8 mouse cellular contexts compared by ENCODE assay signal in genomic region chr5:23782931-23783877, GRCm38 (mm10). TPM values are rescaled to one million over a fixed set of nuclear protein-coding genes. Genes with fewer than 3 reads are reported as not detected.
A peak's percentile ranks its signal among the peaks of the same experiment; 100 is the strongest.
DNase-seq lines count a peak whose midpoint lies in the region; ATAC-seq lines count a peak whose summit lies in the region.

TSS of gene Pus7 (minus strand) at chr5:23783711.

- no peaks in the 10 kb centered on the region for H3K9me3 ChIP-seq in intestine, embryonic 14.5 days (ENCODE audit: control insufficient read depth, low read length)
- no peaks in the 10 kb centered on the region; the same call in 1 of the 2 replicates for H3K9me3 ChIP-seq in midbrain, embryonic 10.5 days (replicated peaks)

- intact Hi-C loops in left cerebral cortex, postnatal 36 days (cut with DNase I), result no loop called here

- peak within 1 kb of the TSS; percentile 92 for H3K4me3 ChIP-seq in intestine, embryonic 14.5 days (ENCODE audit: low read depth, low read length)
- peak within 1 kb of the TSS; percentile 88 for H3K4me3 ChIP-seq in midbrain, embryonic 10.5 days

- WGBS in intestine, embryonic 14.5 days, result under 1% methylated on average over 77 of the region's 86 CpGs
- whole genome bisulfite sequencing in midbrain, embryonic 10.5 days, result under 1% methylated on average over 83 of the region's 86 CpGs

- DNase-seq in adrenal gland, adult 8-10 months, result peak; percentile 75
- peak; percentile 95 for DNase-seq in embryo, embryonic 11 days
- DNase-seq in gastrocnemius, postnatal 25 days, result peak; percentile 90
- DNase-seq in intestine, embryonic 14.5 days (ENCODE audit: low spot score), result peak; percentile 89
- peak; percentile 77 to 86 for DNase-seq in left cerebral cortex, postnatal 36 days (ENCODE audit: low spot score in 2 of 2)
- DNase-seq in midbrain, embryonic 10.5 days (ENCODE audit: low spot score), result peak; percentile 86
- peak; percentile 77 to 79 for DNase-seq in right cerebral cortex, postnatal 36 days (ENCODE audit: low spot score in 2 of 2)
- DNase-seq in urinary bladder, postnatal 4 days (ENCODE audit: low spot score in 2 of 2), result peak; percentile 77 to 84

- peak within 1 kb of the TSS; percentile 82 for H3K9ac ChIP-seq in intestine, embryonic 14.5 days (ENCODE audit: low read length)

- peak; percentile 93 for ATAC-seq in intestine, embryonic 14.5 days (replicated peaks; ENCODE audit: low FRiP score, low TSS enrichment, low read depth)

- H3K27ac ChIP-seq in intestine, embryonic 14.5 days (ENCODE audit: low read depth), result peak within 1 kb of the TSS; percentile 74
- H3K27ac ChIP-seq in midbrain, embryonic 10.5 days (replicated peaks), result peak within 1 kb of the TSS; percentile 87

- peak within 1 kb of the TSS; percentile 68 for H3K4me2 ChIP-seq in intestine, embryonic 14.5 days (ENCODE audit: low read length)

- H3K36me3 ChIP-seq in intestine, embryonic 14.5 days (ENCODE audit: control insufficient read depth, insufficient read depth, low read length), result no peaks in the 10 kb centered on the region
- H3K36me3 ChIP-seq in midbrain, embryonic 10.5 days, result peaks cover under 1% of the 10 kb centered on the region; the same call in 1 of the 2 replicates

- peaks cover 20% of the 10 kb centered on the region for H3K4me1 ChIP-seq in intestine, embryonic 14.5 days (replicated peaks; ENCODE audit: control insufficient read depth, insufficient read depth, low read length)
- H3K4me1 ChIP-seq in midbrain, embryonic 10.5 days, result peaks cover 29% of the 10 kb centered on the region

- H3K27me3 ChIP-seq in intestine, embryonic 14.5 days (replicated peaks; ENCODE audit: control insufficient read depth, insufficient read depth, low read length), result no peaks in the 10 kb centered on the region
- H3K27me3 ChIP-seq in midbrain, embryonic 10.5 days (ENCODE audit: low read depth, poor library complexity, severe bottlenecking), result no peaks in the 10 kb centered on the region

RNA-seq across cellular contexts. Expression of gene Pus7, which starts in this region (rescaled TPM):
- total RNA-seq in adrenal gland, adult 8-10 months (2022), result 10 to 100 TPM; 18.3 to 24.3 (median 22.8) TPM
- total RNA-seq in gastrocnemius, postnatal 25 days (2021), result 10 to 100 TPM in 1 of 2 experiments, 1 to 10 TPM in 1; 8.4 to 11.2 TPM
- 36.3 and 44.2 TPM in 2 replicates for polyA plus RNA-seq in intestine, embryonic 14.5 days (2014; fragmentation: Nextera tagmentation; extraction: Ambion mirVana)
- 10 to 100 TPM; 16.1 to 20.3 TPM for total RNA-seq in left cerebral cortex, postnatal 36 days (2021)
- 32.3 and 37.7 TPM in 2 replicates for polyA plus RNA-seq in midbrain, embryonic 10.5 days (2016; fragmentation: Nextera tagmentation; extraction: Ambion mirVana)

Comparison
In these comparisons a context has a peak if more than half of its experiments do, and no peak if none do; other contexts are left out.
1. Peak in every context shown above with its lines: DNase-seq, ATAC-seq, H3K4me3 ChIP-seq and H3K27ac ChIP-seq.